Mouse (Mus musculus) embryonic fibroblast, embryonic 13.5 days (primary cell): Measurements from ENCODE around the gene Hax1. TPM values are rescaled to one million over a fixed set of nuclear protein-coding genes. Genes with fewer than 3 reads are reported as not detected.

Experiments
- H3K27ac ChIP-seq: 2 replicates; pipeline ENCODE4 v1.5.1; 2012; ENCODE audit warnings: low read length, control low read depth, inconsistent platforms; ENCODE audit not compliant: insufficient read depth
- H3K4me1 ChIP-seq: 2 replicates; pipeline ENCODE4 v1.6.1; 2011; ENCODE audit warnings: low read length; ENCODE audit not compliant: control insufficient read depth, insufficient read depth
- H3K4me3 ChIP-seq: 2 replicates; pipeline ENCODE4 v1.5.1; 2011; ENCODE audit warnings: mild to moderate bottlenecking, control low read depth, low read length; ENCODE audit not compliant: insufficient read depth
- CTCF ChIP-seq: IDR thresholded peaks from 2 replicates; pipeline ENCODE4 v1.5.1; 2011; ENCODE audit warnings: mild to moderate bottlenecking, control low read depth, low read length, moderate library complexity, borderline replicate concordance; ENCODE audit not compliant: insufficient read depth
- POLR2A ChIP-seq: IDR thresholded peaks from 2 replicates; pipeline ENCODE4 v1.6.1; 2011; ENCODE audit warnings: low read depth, mild to moderate bottlenecking, control low read depth, low read length, moderate library complexity
- polyA plus RNA-seq: library from polyadenylated mRNA; stranded (reverse); fragments of >200 nt; gene quantifications from 2 replicates; pipeline ENCODE4 v1.2.4, GENCODE M21; 2011; ENCODE audit warnings: low read depth; ENCODE audit not compliant: missing spikeins, insufficient read length

Hax1 gene
- polyA plus RNA-seq, 1 experiment, result 163 TPM

GRCm38 (mm10) chr3:89963926-89964739 lies 34.4 kb downstream of the Hax1 start:
- peaks cover 9% of the 10 kb centered on the region; the same call in 1 of the 2 replicates for H3K4me1 ChIP-seq
- TF ChIP-seq CTCF (0 out of 2 replicates have a peak, but pooled peaks have one; percentile 8), POLR2A (peak; percentile 38)
- H3K27ac ChIP-seq, result peak overlapping the region; percentile 96

GRCm38 (mm10) chr3:89963221-89963763 lies 35.3 kb downstream of the Hax1 start, which contains the start of gene Atp8b2:
Gene Atp8b2, minus strand, starts transcription at chr3:89963508.
- TF ChIP-seq CTCF, result no peak
- peak; percentile 93 for TF ChIP-seq POLR2A

More at GRCm38 (mm10) chr3:89963926-89964739, 34.4 kb downstream of the Hax1 start:
- H3K4me3 ChIP-seq, result peak overlapping the region; percentile 96

GRCm38 (mm10) chr3:89962751-89963220 lies 35.8 kb downstream of the Hax1 start:
- H3K4me1 ChIP-seq, result peaks cover 9% of the 10 kb centered on the region; the same call in 1 of the 2 replicates
- peak overlapping the region; percentile 96 for H3K27ac ChIP-seq
- no peak for TF ChIP-seq POLR2A
- TF ChIP-seq CTCF, result no peak
- H3K4me3 ChIP-seq, result peak overlapping the region; percentile 97

More at GRCm38 (mm10) chr3:89963221-89963763, 35.3 kb downstream of the Hax1 start, which contains the start of gene Atp8b2:
- Histone ChIP-seq H3K4me1 (peaks cover 9% of the 10 kb centered on the region; the same call in 1 of the 2 replicates), H3K27ac (peak within 1 kb of the TSS; percentile 96), H3K4me3 (peak within 1 kb of the TSS; percentile 97)

GRCm38 (mm10) chr3:89962059-89962750 lies 36.4 kb downstream of the Hax1 start:
- H3K27ac ChIP-seq, result peak overlapping the region; percentile 96
- peaks cover 9% of the 10 kb centered on the region; the same call in 1 of the 2 replicates for H3K4me1 ChIP-seq
- TF ChIP-seq POLR2A, result peak; percentile 71; the same call in 1 of the 2 replicates
- no peak for TF ChIP-seq CTCF
- H3K4me3 ChIP-seq, result peak overlapping the region; percentile 97

GRCm38 (mm10) chr3:89961436-89961835 lies 37.1 kb downstream of the Hax1 start:
- TF ChIP-seq CTCF, result no peak
- TF ChIP-seq POLR2A, result no peak
- peak overlapping the region; percentile 96 for H3K27ac ChIP-seq
- peak overlapping the region; percentile 97 for H3K4me3 ChIP-seq
- H3K4me1 ChIP-seq, result peaks cover 9% of the 10 kb centered on the region; the same call in 1 of the 2 replicates

GRCm38 (mm10) chr3:89960469-89960868 lies 38.1 kb downstream of the Hax1 start:
- H3K27ac ChIP-seq, result no peak overlapping the region
- TF ChIP-seq CTCF, result no peak
- no peak; the same call in 1 of the 2 replicates for TF ChIP-seq POLR2A
- H3K4me1 ChIP-seq, result peaks cover 9% of the 10 kb centered on the region; the same call in 1 of the 2 replicates
- peak overlapping the region; percentile 97 for H3K4me3 ChIP-seq

- no peak overlapping the region for H3K4me3 ChIP-seq
- peaks cover 6% of the 10 kb centered on the region; the same call in 1 of the 2 replicates for H3K4me1 ChIP-seq
- no peak overlapping the region for H3K27ac ChIP-seq
- TF ChIP-seq POLR2A, result no peak
- no peak for TF ChIP-seq CTCF
These were observed 39.1 kb downstream of the Hax1 start for GRCm38 (mm10) chr3:89959435-89959834.

GRCm38 (mm10) chr3:89957880-89958279 lies 40.7 kb downstream of the Hax1 start:
- Histone ChIP-seq H3K4me1 (peaks cover 6% of the 10 kb centered on the region; the same call in 1 of the 2 replicates), H3K27ac (no peak overlapping the region), H3K4me3 (no peak overlapping the region)
- TF ChIP-seq POLR2A, result no peak
